Mouse (Mus musculus) forebrain, embryonic 15.5 days (tissue): ENCODE results near the gene Cacng6. TPM values are rescaled to one million over a fixed set of nuclear protein-coding genes. Genes with fewer than 3 reads are reported as not detected.
A peak's percentile ranks its signal among the peaks of the same experiment; 100 is the strongest.

Experiments used
- ATAC-seq: fragments of 200-750 bp; cut with Nextera tagmentation; replicated peaks from 2 replicates; pipeline ENCODE4 v1.8.0; 2017; ENCODE audit warnings: mild to moderate bottlenecking, moderate TSS enrichment, moderate library complexity
- H3K27ac ChIP-seq: fragments of 300-500 bp; sonication (generic); replicated peaks from 2 replicates; pipeline ENCODE4 v1.5.1; 2015; ENCODE audit warnings: mild to moderate bottlenecking, inconsistent platforms
- H3K27me3 ChIP-seq: fragments of 300-500 bp; sonication (generic); 2 replicates; pipeline ENCODE4 v1.6.1; 2015; ENCODE audit warnings: inconsistent platforms
- H3K36me3 ChIP-seq: fragments of 300-500 bp; sonication (generic); 2 replicates; pipeline ENCODE4 v1.6.1; 2015; ENCODE audit warnings: mild to moderate bottlenecking, inconsistent platforms
- H3K4me1 ChIP-seq: fragments of 300-500 bp; sonication (generic); 2 replicates; pipeline ENCODE4 v1.6.1; 2015; ENCODE audit warnings: inconsistent platforms
- H3K4me2 ChIP-seq: fragments of 300-500 bp; sonication (generic); replicated peaks from 2 replicates; pipeline ENCODE4 v1.6.1; 2015; ENCODE audit warnings: mild to moderate bottlenecking, inconsistent platforms
- H3K4me3 ChIP-seq: fragments of 300-500 bp; sonication (generic); 2 replicates; pipeline ENCODE4 v1.5.1; 2015; ENCODE audit warnings: mild to moderate bottlenecking, inconsistent platforms
- H3K9ac ChIP-seq: fragments of 300-500 bp; sonication (generic); replicated peaks from 2 replicates; pipeline ENCODE4 v1.6.1; 2015; ENCODE audit warnings: mild to moderate bottlenecking, inconsistent platforms
- H3K9me3 ChIP-seq: fragments of 300-500 bp; sonication (generic); 2 replicates; pipeline ENCODE4 v1.6.1; 2016; ENCODE audit warnings: inconsistent platforms
- WGBS: fragments of 180-500 bp; shearing (Covaris S2); methylation state at CpG from one replicate; pipeline ENCODE4 v1.1.7; 2015; ENCODE audit warnings: mixed read lengths; 5-methylcytosine and 5-hydroxymethylcytosine counted together
- polyA plus RNA-seq: library from polyadenylated mRNA; unstranded; fragments of >200 nt; fragmentation: Nextera tagmentation; extraction: Ambion mirVana; gene quantifications from 2 replicates; pipeline ENCODE4 v1.2.1, GENCODE M21; 2015

Gene Cacng6
- polyA plus RNA-seq, 1 experiment from 2014 or later = 0.08 TPM

DNA sequence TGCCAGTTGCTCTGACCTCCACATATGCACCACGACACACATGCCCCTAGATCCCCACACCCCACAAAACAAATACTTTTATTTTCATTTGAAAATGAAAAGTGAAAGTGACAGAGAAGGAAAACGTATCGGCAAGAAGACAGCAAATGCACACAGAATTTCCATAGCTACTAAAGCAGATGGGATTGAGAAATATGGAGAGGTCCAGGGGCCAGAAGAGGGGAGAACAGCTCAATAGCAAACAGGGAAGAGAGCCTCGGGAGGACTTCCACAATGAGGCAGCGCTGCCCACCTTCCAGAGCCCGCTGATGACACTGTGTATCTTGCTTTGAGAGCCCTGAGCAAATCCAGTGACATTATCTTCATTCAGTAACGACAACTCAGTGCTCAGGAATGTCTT lies 1.9 kb upstream of the Cacng6 start:
- 65% methylated on average over 7 of the region's 7 CpGs for WGBS
- Histone ChIP-seq H3K4me2 (no peak overlapping the region), H3K9me3 (no peaks in the 10 kb centered on the region), H3K36me3 (no peaks in the 10 kb centered on the region), H3K27me3 (peaks cover 28% of the 10 kb centered on the region), H3K4me3 (no peak overlapping the region), H3K9ac (no peak overlapping the region), H3K27ac (no peak overlapping the region), H3K4me1 (0 out of 2 replicates have a peak, but pooled peaks cover 5% of the 10 kb centered on the region)
- no peak for ATAC-seq

DNA sequence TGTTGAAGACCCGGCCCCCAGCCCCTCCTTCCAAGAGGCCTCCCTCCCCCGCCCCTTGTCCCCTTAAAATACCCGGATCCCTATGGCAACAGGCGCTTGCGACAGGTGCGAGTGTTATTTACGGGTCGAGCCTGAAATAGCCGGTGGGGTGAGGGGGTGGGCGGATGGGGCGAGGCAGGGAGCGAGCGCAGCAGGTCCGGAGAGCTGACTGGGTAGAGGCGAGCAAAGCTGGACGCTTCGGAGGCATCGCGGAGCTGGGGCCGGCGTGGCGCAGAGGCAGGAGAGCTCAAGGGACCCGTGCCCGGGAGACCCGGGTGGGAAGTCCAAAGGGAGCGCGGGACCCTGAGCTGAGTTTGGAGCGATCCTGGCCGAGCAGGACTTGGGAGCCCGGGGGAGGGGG lies 565 bp upstream of the Cacng6 start:
- Histone ChIP-seq H3K4me1 (0 out of 2 replicates have a peak, but pooled peaks cover 5% of the 10 kb centered on the region), H3K27me3 (peaks cover 26% of the 10 kb centered on the region), H3K27ac (no peak overlapping the region), H3K9me3 (no peaks in the 10 kb centered on the region), H3K4me3 (peak overlapping the region; percentile 12), H3K36me3 (no peaks in the 10 kb centered on the region), H3K9ac (0 out of 2 replicates have a peak overlapping the region, but pooled peaks have one; percentile 14), H3K4me2 (peak overlapping the region; percentile 40)
- WGBS = under 1% methylated on average over 30 of the region's 30 CpGs
- no peak for ATAC-seq

DNA sequence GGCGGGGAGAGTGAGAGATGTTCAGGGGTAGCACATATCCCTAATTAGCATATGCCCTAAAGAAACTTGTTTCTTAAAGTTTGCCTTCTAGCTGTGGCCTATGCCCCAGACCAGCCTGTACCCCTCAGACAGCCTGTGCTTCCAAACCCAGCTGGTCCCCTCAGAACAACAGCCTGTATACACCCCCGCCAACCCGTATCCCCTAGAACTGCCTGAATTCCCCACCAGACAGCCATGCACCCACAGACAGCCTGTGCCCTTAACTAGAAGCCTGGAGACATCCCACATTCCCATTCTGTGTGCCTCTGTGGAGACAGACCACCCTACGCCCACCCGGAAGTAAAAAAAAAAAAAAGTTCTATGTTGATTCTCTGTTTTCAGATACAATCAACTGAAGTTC lies 1.1 kb downstream of the Cacng6 start:
- Histone ChIP-seq H3K4me1 (0 out of 2 replicates have a peak, but pooled peaks cover 5% of the 10 kb centered on the region), H3K4me3 (no peak overlapping the region), H3K27ac (no peak overlapping the region), H3K9ac (no peak overlapping the region), H3K4me2 (no peak overlapping the region), H3K27me3 (peaks cover 26% of the 10 kb centered on the region), H3K36me3 (no peaks in the 10 kb centered on the region), H3K9me3 (no peaks in the 10 kb centered on the region)
- ATAC-seq = no peak
- WGBS = 89% methylated on average over 5 of the region's 5 CpGs

DNA sequence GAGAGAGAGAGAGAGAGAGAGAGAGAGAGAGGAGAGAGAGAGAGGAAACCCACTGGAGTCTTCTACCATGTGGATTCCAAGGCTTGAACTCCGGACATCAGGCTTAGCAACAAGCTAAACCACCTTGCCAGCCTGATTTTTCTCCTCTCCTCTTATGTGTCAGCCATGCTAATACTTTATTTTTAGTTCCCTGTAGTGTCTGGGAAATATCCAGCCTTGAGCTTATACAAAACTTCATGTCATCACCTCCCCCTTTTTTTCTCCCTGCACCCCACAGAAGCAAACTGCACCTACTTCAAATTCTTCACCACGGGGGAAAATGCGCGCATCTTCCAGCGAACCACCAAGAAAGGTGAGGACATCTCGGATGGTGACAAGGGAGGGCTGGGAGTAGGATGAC lies 6.2 kb downstream of the Cacng6 start:
- Histone ChIP-seq H3K36me3 (no peaks in the 10 kb centered on the region), H3K4me3 (no peak overlapping the region), H3K9ac (no peak overlapping the region), H3K27me3 (0 out of 2 replicates have a peak, but pooled peaks cover under 1% of the 10 kb centered on the region), H3K9me3 (no peaks in the 10 kb centered on the region), H3K4me2 (no peak overlapping the region), H3K4me1 (no peaks in the 10 kb centered on the region), H3K27ac (no peak overlapping the region)
- ATAC-seq = no peak
- 86% methylated on average over 6 of the region's 6 CpGs for WGBS

DNA sequence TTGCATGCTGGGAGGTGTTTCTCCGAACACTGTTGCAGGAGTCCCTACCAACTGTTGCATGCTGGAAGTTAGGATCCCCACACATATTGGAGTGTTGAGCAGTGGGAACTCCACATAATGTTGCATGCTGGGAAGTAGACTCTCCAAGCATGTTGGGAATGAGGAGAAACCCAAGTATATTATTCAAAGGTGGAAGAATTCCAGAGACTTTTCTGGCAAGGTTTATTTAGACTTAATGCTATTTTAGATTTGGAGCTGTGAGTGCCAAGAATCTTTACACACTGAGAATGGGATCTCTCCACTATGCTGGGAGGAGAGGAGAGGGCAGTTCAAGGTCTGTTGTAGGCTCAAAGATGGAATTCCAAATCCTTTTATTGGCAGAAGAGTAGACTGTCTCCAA lies 8.1 kb downstream of the Cacng6 start:
- 88% methylated on average over 1 of the region's 1 CpGs for WGBS
- Histone ChIP-seq H3K27ac (no peak overlapping the region), H3K27me3 (no peaks in the 10 kb centered on the region), H3K9me3 (no peaks in the 10 kb centered on the region), H3K4me1 (no peaks in the 10 kb centered on the region), H3K4me2 (no peak overlapping the region), H3K4me3 (no peak overlapping the region), H3K36me3 (no peaks in the 10 kb centered on the region), H3K9ac (no peak overlapping the region)
- no peak for ATAC-seq

DNA sequence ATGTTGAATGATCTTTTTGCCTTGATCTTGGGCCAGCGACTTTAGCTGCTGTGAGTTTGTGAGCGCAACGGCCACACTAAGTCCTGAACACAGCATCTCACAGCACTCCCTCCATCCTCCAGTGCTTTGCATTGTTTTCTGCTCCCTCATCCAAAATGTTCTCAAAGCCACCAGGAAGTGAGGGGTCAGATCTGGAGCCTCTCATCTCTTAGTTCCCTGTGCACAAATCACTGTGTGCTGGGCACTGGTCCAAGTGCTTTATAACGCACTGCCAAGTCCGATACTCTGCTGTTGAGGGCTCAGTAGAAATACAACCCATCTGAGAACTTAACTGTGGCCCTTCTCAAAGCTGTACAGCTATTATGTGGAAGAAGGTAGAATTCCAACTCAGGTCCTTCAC lies 13.9 kb downstream of the Cacng6 start:
- Histone ChIP-seq H3K4me2 (no peak overlapping the region), H3K36me3 (no peaks in the 10 kb centered on the region), H3K27me3 (no peaks in the 10 kb centered on the region), H3K4me3 (no peak overlapping the region), H3K9me3 (no peaks in the 10 kb centered on the region), H3K4me1 (no peaks in the 10 kb centered on the region; the same call in 1 of the 2 replicates), H3K27ac (no peak overlapping the region), H3K9ac (no peak overlapping the region)
- no peak for ATAC-seq
- WGBS = 37% methylated on average over 5 of the region's 5 CpGs

DNA sequence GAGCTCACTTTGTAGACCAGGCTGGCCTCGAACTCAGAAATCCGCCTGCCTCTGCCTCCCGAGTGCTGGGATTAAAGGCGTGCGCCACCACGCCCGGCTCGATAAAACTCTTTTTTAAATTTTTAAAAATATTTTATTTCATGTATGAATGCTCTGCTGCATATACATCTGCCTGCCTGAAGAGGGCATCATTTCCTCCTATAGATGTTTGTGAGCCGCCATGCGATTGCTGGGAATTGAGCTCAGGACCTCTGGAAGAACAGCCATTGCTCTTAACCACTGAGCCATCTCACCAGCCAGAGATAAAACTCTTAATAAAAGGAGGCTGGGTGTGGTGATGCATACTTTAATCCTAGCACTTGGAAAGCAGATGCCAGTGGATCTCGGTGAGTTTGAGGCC lies 16.0 kb downstream of the Cacng6 start:
- no peaks in the 10 kb centered on the region for H3K27me3 ChIP-seq
- H3K4me1 ChIP-seq = no peaks in the 10 kb centered on the region; the same call in 1 of the 2 replicates
- 84% methylated on average over 11 of the region's 11 CpGs for WGBS
- no peak overlapping the region for H3K4me3 ChIP-seq
- ATAC-seq = no peak
- H3K36me3 ChIP-seq = no peaks in the 10 kb centered on the region
- H3K9me3 ChIP-seq = no peaks in the 10 kb centered on the region
- H3K9ac ChIP-seq = no peak overlapping the region
- H3K4me2 ChIP-seq = no peak overlapping the region
- no peak overlapping the region for H3K27ac ChIP-seq

DNA sequence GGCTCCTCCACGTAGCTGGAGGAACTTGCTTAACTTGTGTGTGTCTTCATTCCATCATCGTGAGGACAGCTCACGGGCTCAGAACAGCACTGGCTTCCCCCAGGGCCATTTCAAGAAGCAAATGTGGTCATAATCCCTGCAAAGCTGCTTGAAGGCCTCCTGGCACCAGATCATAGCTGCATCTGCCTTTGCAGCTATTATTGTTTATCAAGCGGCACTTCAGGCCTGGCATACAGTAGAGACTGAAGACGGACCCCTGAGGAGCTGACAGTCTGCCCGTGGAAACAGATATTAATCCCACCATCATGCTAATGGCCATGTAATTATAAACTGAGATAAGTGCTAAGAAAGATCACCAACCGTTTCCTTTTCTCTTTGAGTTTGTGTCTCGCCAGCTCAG lies 16.5 kb downstream of the Cacng6 start:
- no peaks in the 10 kb centered on the region for H3K9me3 ChIP-seq
- ATAC-seq = no peak
- no peaks in the 10 kb centered on the region for H3K36me3 ChIP-seq
- 55% methylated on average over 8 of the region's 8 CpGs for WGBS
- H3K4me1 ChIP-seq = no peaks in the 10 kb centered on the region; the same call in 1 of the 2 replicates
- no peaks in the 10 kb centered on the region for H3K27me3 ChIP-seq
- no peak overlapping the region for H3K4me2 ChIP-seq
- H3K4me3 ChIP-seq = no peak overlapping the region
- H3K27ac ChIP-seq = no peak overlapping the region
- H3K9ac ChIP-seq = no peak overlapping the region

DNA sequence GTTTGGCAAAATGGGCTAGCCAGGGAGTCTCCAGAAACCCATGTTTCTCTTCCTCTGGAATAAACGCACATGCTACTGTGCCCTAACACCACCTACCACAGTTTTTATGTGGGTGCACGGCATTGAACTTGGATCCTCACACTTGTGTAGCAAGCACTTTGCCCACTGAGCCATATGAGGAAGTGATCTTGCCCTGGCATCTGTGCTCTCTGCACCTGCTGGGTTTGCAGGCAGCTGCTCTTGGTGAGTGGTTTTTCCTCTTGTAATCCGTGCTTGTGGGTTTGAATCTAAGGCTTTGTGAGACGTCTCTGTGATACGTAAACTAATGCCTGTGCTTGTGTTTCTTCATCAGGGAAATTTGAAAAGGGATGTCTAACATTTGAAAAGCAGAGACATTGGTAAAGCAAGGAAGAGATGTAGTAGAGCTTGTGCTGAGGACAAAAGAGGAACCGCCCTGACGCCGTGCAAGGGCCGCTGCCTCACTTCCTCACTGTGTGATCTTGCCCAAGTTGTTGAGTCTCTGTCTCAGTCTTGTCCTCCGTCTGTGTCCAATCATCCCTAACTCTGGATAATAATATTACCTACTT lies 18.6 kb downstream of the Cacng6 start:
- no peaks in the 10 kb centered on the region for H3K9me3 ChIP-seq
- H3K27ac ChIP-seq = no peak overlapping the region
- H3K4me3 ChIP-seq = no peak overlapping the region
- ATAC-seq = no peak
- H3K4me2 ChIP-seq = no peak overlapping the region
- H3K36me3 ChIP-seq = no peaks in the 10 kb centered on the region
- no peaks in the 10 kb centered on the region; the same call in 1 of the 2 replicates for H3K4me1 ChIP-seq
- no peaks in the 10 kb centered on the region for H3K27me3 ChIP-seq
- H3K9ac ChIP-seq = no peak overlapping the region
- 86% methylated on average over 10 of the region's 10 CpGs for WGBS

DNA sequence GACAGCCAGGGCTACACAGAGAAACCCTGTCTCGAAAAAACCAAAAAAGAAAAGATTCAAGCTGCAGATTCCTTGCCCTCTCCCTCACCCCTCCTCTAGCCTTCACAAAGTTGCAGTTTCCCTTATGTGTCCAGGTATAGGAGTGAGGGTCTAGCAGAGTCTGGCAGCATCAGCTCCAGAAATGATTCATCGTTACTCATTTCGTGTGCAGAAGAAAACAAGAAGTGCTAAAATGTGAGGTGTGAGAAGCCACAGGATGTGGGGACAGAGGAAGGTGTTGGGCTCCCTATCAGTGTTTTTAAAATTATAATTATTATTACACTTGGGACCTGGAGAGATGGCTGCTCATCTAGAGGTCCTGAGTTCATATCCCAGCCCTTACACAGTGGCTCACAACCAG lies 20.7 kb downstream of the Cacng6 start:
- Histone ChIP-seq H3K4me3 (no peak overlapping the region), H3K9ac (no peak overlapping the region), H3K27ac (no peak overlapping the region), H3K36me3 (no peaks in the 10 kb centered on the region), H3K4me2 (no peak overlapping the region), H3K9me3 (no peaks in the 10 kb centered on the region), H3K4me1 (0 out of 2 replicates have a peak, but pooled peaks cover 2% of the 10 kb centered on the region), H3K27me3 (no peaks in the 10 kb centered on the region)
- WGBS = 83% methylated on average over 3 of the region's 3 CpGs
- no peak for ATAC-seq

DNA sequence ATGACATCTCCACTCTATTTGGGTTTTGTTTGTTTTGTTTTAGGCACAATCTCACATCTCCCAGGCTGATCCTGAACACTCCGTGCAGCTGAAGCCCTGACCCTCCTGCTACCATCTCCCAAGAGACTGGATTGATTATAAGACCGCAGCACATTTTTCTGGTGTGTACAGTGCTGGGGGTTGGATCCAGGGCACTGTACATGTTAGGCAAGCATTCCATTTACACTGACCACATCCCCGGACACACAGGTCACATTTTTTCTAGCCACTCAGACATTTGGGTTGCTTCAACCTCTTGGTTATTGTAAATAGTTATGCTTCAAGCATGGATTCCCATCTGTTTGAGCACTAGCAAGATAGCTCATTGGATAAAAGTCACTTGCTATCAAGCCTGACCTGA lies 22.6 kb downstream of the Cacng6 start:
- 92% methylated on average over 3 of the region's 3 CpGs for WGBS
- no peak for ATAC-seq
- Histone ChIP-seq H3K4me3 (no peak overlapping the region), H3K4me2 (no peak overlapping the region), H3K27me3 (no peaks in the 10 kb centered on the region), H3K4me1 (0 out of 2 replicates have a peak, but pooled peaks cover 2% of the 10 kb centered on the region), H3K9me3 (no peaks in the 10 kb centered on the region), H3K36me3 (no peaks in the 10 kb centered on the region), H3K27ac (no peak overlapping the region), H3K9ac (no peak overlapping the region)

DNA sequence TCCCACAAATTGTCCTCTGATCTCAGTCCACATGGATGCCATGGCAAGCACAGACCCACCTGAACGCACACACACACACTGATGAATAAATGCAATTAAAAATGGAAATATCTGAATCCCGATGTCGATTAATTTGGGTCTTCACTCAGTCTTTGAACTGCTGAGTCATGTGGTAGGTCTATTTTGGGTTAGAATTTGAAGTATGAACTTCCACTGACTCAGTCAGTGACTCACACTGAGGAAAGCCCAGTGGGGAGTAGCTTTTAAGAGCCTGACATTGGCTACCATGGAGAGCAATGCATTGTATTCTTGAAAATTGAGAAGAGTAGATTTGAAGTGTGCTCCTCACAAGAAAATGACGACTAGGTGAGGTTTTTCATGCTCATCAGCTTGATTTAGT lies 23.0 kb downstream of the Cacng6 start:
- 74% methylated on average over 4 of the region's 4 CpGs for WGBS

More for the DNA sequence above, 23.0 kb downstream of the Cacng6 start:
- H3K9me3 ChIP-seq = no peaks in the 10 kb centered on the region
- H3K36me3 ChIP-seq = no peaks in the 10 kb centered on the region
- H3K27ac ChIP-seq = no peak overlapping the region
- no peak overlapping the region for H3K9ac ChIP-seq
- H3K4me1 ChIP-seq = 0 out of 2 replicates have a peak, but pooled peaks cover 2% of the 10 kb centered on the region
- H3K4me3 ChIP-seq = no peak overlapping the region
- no peak for ATAC-seq
- no peaks in the 10 kb centered on the region for H3K27me3 ChIP-seq
- no peak overlapping the region for H3K4me2 ChIP-seq
